ENCODE assay signal across 8 mouse cellular contexts in genomic region chr8:110079282-110080221, GRCm38 (mm10). TPM values are rescaled to one million over a fixed set of nuclear protein-coding genes. Genes with fewer than 3 reads are reported as not detected.
DNase-seq lines count a peak whose midpoint lies in the region; ATAC-seq and TF ChIP-seq lines count a peak whose summit lies in the region.
"Had no signal": no experiment of that assay in that cellular context is flagged by ENCODE, and none has a peak within 500 bp of the region (broad histone marks: within the 10 kb centered on the region; RNA-seq: fewer than 3 reads in every experiment).

TSS of gene Zfp612 (plus strand) at chr8:110079746.

- no peak for TF ChIP-seq CTCF in cortical plate, adult 2 months (IDR thresholded peaks at IDR 0.05; ENCODE audit: extremely low read depth, insufficient read depth, low read length)

- peak within 1 kb of the TSS; percentile 54; the same call in 1 of the 2 replicates for H3K27ac ChIP-seq in cortical plate, adult 2 months (ENCODE audit: insufficient read depth, low read length)
- no peak within 1 kb of the TSS for H3K27ac ChIP-seq in intestine, embryonic 15.5 days

- no peaks in the 10 kb centered on the region for H3K36me3 ChIP-seq in intestine, embryonic 15.5 days

- peak within 1 kb of the TSS; percentile 92 for H3K4me2 ChIP-seq in intestine, embryonic 15.5 days (replicated peaks)

- peak within 1 kb of the TSS; percentile 64 for H3K9ac ChIP-seq in intestine, embryonic 15.5 days

- peak; percentile 96 for ATAC-seq in intestine, embryonic 15.5 days
- peak; percentile 67 for ATAC-seq in megakaryocyte-erythroid progenitor cell, adult 5-6 weeks (replicated peaks; ENCODE audit: low FRiP score, low TSS enrichment, poor library complexity, severe bottlenecking)

- 7% methylated on average over 54 of the region's 54 CpGs for WGBS in intestine, embryonic 15.5 days

- peak; percentile 73 for TF ChIP-seq POLR2A in cortical plate, adult 2 months (IDR thresholded peaks at IDR 0.05; ENCODE audit: extremely low read depth, insufficient read depth, low read length)

- 0 out of 2 replicates have a peak, but pooled peaks cover 2% of the 10 kb centered on the region for H3K27me3 ChIP-seq in intestine, embryonic 15.5 days (replicated peaks)

- intact Hi-C loops in gastrocnemius, postnatal 14 days (cut with DNase I; ENCODE audit: low total_unique reads), result no loop called here
- intact Hi-C loops in left cerebral cortex, postnatal 25 days (cut with DNase I), result loop anchor here (10.0 kb wide), 1 partner anchor 215 kb away; the partner anchor contains the start of gene Phlpp2

- peaks cover 3% of the 10 kb centered on the region; the same call in 1 of the 2 replicates for H3K4me1 ChIP-seq in cortical plate, adult 2 months (ENCODE audit: control insufficient read depth, insufficient read depth, low read length)
- 0 out of 2 replicates have a peak, but pooled peaks cover 5% of the 10 kb centered on the region for H3K4me1 ChIP-seq in intestine, embryonic 15.5 days (replicated peaks)

- peak; percentile 83 for DNase-seq in adrenal gland, postnatal 10 days
- DNase-seq in gastrocnemius, postnatal 14 days, result peak; percentile 40
- peak; percentile 75 to 76 for DNase-seq in left cerebral cortex, postnatal 25 days (ENCODE audit: low spot score in 2 of 2)
- peak; percentile 57 to 69 for DNase-seq in right cerebral cortex, postnatal 36 days (ENCODE audit: low spot score in 2 of 2)

- H3K4me3 ChIP-seq in cortical plate, adult 2 months (ENCODE audit: insufficient read depth, low read length), result peak within 1 kb of the TSS; percentile 76
- H3K4me3 ChIP-seq in intestine, embryonic 15.5 days (replicated peaks), result peak within 1 kb of the TSS; percentile 57
- H3K4me3 ChIP-seq: myocyte had no signal

- no peaks in the 10 kb centered on the region for H3K9me3 ChIP-seq in intestine, embryonic 15.5 days

RNA-seq across cellular contexts. Expression of gene Zfp612, which starts in this region (rescaled TPM):
- total RNA-seq in adrenal gland, postnatal 10 days (2021), result 1 to 10 TPM; 6.4 to 6.7 TPM
- polyA plus RNA-seq in cortical plate, adult 2 months (2012; rRNA removed), result 27.7 and 28.1 TPM in 2 replicates
- total RNA-seq in gastrocnemius, postnatal 14 days (2021), result 1 to 10 TPM; 5.6 to 6.3 TPM
- 5.1 TPM in 2 replicates for polyA plus RNA-seq in intestine, embryonic 15.5 days (2015; fragmentation: Nextera tagmentation; extraction: Ambion mirVana)
- 10 to 100 TPM; 39.9 TPM for total RNA-seq in left cerebral cortex, postnatal 25 days (2021)
- 0.27 TPM in 1 of 2 replicates, not detected in the other for total RNA-seq in megakaryocyte-erythroid progenitor cell, adult 5-6 weeks (2014; fragmentation: Nextera tagmentation)
- total RNA-seq in megakaryocyte-erythroid progenitor cell, adult 5-6 weeks (2017), result not detected in 2 replicates
- polyA plus RNA-seq: myocyte had no signal

Comparison
In these comparisons a context has a peak if more than half of its experiments do, and no peak if none do; other contexts are left out.
1. RNA of gene Zfp612 (total RNA-seq): 39.9 TPM in left cerebral cortex, postnatal 25 days, 6.4 to 6.7 TPM in adrenal gland, postnatal 10 days and 5.6 to 6.3 TPM in gastrocnemius, postnatal 14 days; 0.27 TPM in megakaryocyte-erythroid progenitor cell, adult 5-6 weeks; every median in the first group is over 4 times any median in the second.
2. RNA of gene Zfp612 (total RNA-seq): 39.9 TPM in left cerebral cortex, postnatal 25 days; 6.4 to 6.7 TPM in adrenal gland, postnatal 10 days and 5.6 to 6.3 TPM in gastrocnemius, postnatal 14 days; every median in the first group is over 4 times any median in the second.
3. Peak in ATAC-seq in megakaryocyte-erythroid progenitor cell, adult 5-6 weeks; RNA of the gene not detected or under 1 TPM.
4. Peak in every context shown above with its lines, with median percentiles within 50 percentile points of each other: DNase-seq.